Mouse (Mus musculus) liver, embryonic 14.5 days (tissue): ENCODE results near the gene Gpr35. TPM values are rescaled to one million over a fixed set of nuclear protein-coding genes. Genes with fewer than 3 reads are reported as not detected.

ENCODE experiments used
- ATAC-seq: fragments of 200-750 bp; cut with Nextera tagmentation; 2 replicates; pipeline ENCODE4 v1.8.0; 2017; ENCODE audit warnings: moderate number of reproducible peaks, mild to moderate bottlenecking, moderate library complexity; ENCODE audit not compliant: insufficient read depth
- DNase-seq, 3 experiments: peaks; one replicate each; pipeline ENCODE4 v3.0.0-alpha.2; 2012 to 2013; ENCODE audit warnings: low read depth in 3 of 3, low spot score in 3 of 3
- H3K27ac ChIP-seq: fragments of 300-500 bp; sonication (generic); 2 replicates; pipeline ENCODE4 v1.5.1; 2014; ENCODE audit warnings: moderate library complexity, mild to moderate bottlenecking, control low read depth, inconsistent platforms
- H3K27me3 ChIP-seq: fragments of 300-500 bp; sonication (generic); 2 replicates; pipeline ENCODE4 v1.6.1; 2014; ENCODE audit warnings: mild to moderate bottlenecking, low read length, moderate library complexity; ENCODE audit not compliant: control insufficient read depth, insufficient read depth
- H3K36me3 ChIP-seq: fragments of 300-500 bp; sonication (generic); replicated peaks from 2 replicates; pipeline ENCODE4 v1.6.1; 2014; ENCODE audit warnings: low read depth; ENCODE audit not compliant: control insufficient read depth, insufficient read depth
- H3K4me1 ChIP-seq, 2 experiments: fragments of 200-500 bp in 1 of 2; fragments of 300-500 bp in 1 of 2; sonication (generic) in 1 of 2; replicated peaks; 2 replicates each; pipeline ENCODE4 v1.6.1; 2012 to 2014; ENCODE audit warnings: antibody characterized with exemption in 1 of 2, inconsistent platforms in 1 of 2, low read length in 1 of 2; ENCODE audit not compliant: control insufficient read depth in 2 of 2, insufficient read depth in 2 of 2
- H3K4me2 ChIP-seq: fragments of 300-500 bp; sonication (generic); 2 replicates; pipeline ENCODE4 v1.6.1; 2014; ENCODE audit warnings: low read depth, mild to moderate bottlenecking, control low read depth, moderate library complexity
- H3K4me3 ChIP-seq, 2 experiments: fragments of 200-500 bp in 1 of 2; fragments of 300-500 bp in 1 of 2; sonication (generic) in 1 of 2; 2 replicates each; pipeline ENCODE4 v1.5.1; 2012 to 2014; ENCODE audit warnings: low read depth in 2 of 2, low read length in 2 of 2, mild to moderate bottlenecking in 2 of 2, control low read depth in 1 of 2, inconsistent platforms in 1 of 2, moderate library complexity in 1 of 2; ENCODE audit not compliant: insufficient read depth in 1 of 2
- H3K9ac ChIP-seq: fragments of 300-500 bp; sonication (generic); replicated peaks from 2 replicates; pipeline ENCODE4 v1.6.1; 2014; ENCODE audit warnings: mild to moderate bottlenecking, control low read depth, moderate library complexity
- H3K9me3 ChIP-seq: fragments of 300-500 bp; sonication (generic); 2 replicates; pipeline ENCODE4 v1.6.1; 2016; ENCODE audit warnings: low read length, mixed read lengths; ENCODE audit not compliant: control insufficient read depth
- CTCF ChIP-seq: IDR thresholded peaks from 2 replicates; pipeline ENCODE4 v1.5.1; 2016; ENCODE audit warnings: antibody characterized with exemption, low read depth, control low read depth
- EP300 ChIP-seq: IDR thresholded peaks from 2 replicates; pipeline ENCODE4 v1.6.1; 2016; ENCODE audit warnings: antibody characterized with exemption, low read depth
- WGBS: fragments of 180-500 bp; shearing (Covaris S2); extraction: QIAGEN DNeasy Blood & Tissue Kit; methylation state at CpG from one replicate; pipeline ENCODE4 v1.1.7; 2014; ENCODE audit not compliant: insufficient replicate concordance; 5-methylcytosine and 5-hydroxymethylcytosine counted together
- polyA plus RNA-seq, 2 experiments: library from polyadenylated mRNA; depleted of rRNA in 1 of 2; stranded (reverse) in 1 of 2; unstranded in 1 of 2; fragments of >200 nt; fragmentation: Nextera tagmentation in 1 of 2; extraction: Ambion mirVana in 1 of 2; gene quantifications; 2 replicates each; pipeline versions ENCODE4 v1.2.1 to v1.2.3; 2012 to 2014

The Gpr35 gene
- polyA plus RNA-seq, 2 experiments, result 0.40 to 0.76 TPM

DNA sequence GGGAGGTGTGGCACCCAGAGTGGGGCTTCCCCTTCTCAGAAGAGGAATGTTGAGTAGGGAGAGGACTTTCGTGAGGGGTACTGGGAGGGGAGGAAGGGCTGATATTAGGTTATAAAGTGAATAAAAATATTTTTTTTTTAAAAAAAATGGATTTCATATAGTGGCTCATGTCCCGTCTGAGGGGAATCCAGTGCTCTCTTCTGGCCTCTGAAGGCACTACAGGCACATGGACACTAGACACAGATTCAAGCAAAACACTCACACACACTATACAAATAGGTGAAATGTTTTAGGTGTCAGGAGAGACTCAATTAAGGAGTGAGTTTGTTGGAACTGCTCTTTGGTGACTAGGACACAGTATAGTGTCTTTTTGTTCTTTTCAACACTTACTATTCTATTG is 14.7 kb upstream of the Gpr35 start:
- TF ChIP-seq CTCF, result no peak
- TF ChIP-seq EP300, result no peak
- H3K4me3 ChIP-seq, result peak overlapping the region in 1 of 2 experiments; percentile 85; a peak in 2 of 4 replicates
- WGBS, result 48% methylated on average over 2 of the region's 2 CpGs
- no peak for ATAC-seq
- no peak overlapping the region for H3K27ac ChIP-seq
- H3K4me2 ChIP-seq, result peak overlapping the region; percentile 95
- peaks cover 3% of the 10 kb centered on the region; the same call in 1 of the 2 replicates for H3K36me3 ChIP-seq
- no peaks in the 10 kb centered on the region for H3K9me3 ChIP-seq
- H3K4me1 ChIP-seq, result peaks cover 15 to 19% of the 10 kb centered on the region in 2 experiments
- no peak for DNase-seq
- H3K27me3 ChIP-seq, result no peaks in the 10 kb centered on the region
- peak overlapping the region; percentile 34; the same call in 1 of the 2 replicates for H3K9ac ChIP-seq

GRCm38 (mm10) chr1:92936467-92936866 is 14.2 kb upstream of the Gpr35 start:
- H3K4me1 ChIP-seq, result peaks cover 15 to 19% of the 10 kb centered on the region in 2 experiments
- WGBS, result 68% methylated on average over 3 of the region's 3 CpGs
- H3K4me2 ChIP-seq, result peak overlapping the region; percentile 95; the same call in 1 of the 2 replicates
- H3K27me3 ChIP-seq, result no peaks in the 10 kb centered on the region
- ATAC-seq (no peak), DNase-seq (no peak)
- peaks cover 3% of the 10 kb centered on the region; the same call in 1 of the 2 replicates for H3K36me3 ChIP-seq
- no peak for TF ChIP-seq CTCF
- no peak overlapping the region for H3K9ac ChIP-seq
- no peak overlapping the region for H3K4me3 ChIP-seq
- H3K9me3 ChIP-seq, result no peaks in the 10 kb centered on the region
- H3K27ac ChIP-seq, result no peak overlapping the region

DNA sequence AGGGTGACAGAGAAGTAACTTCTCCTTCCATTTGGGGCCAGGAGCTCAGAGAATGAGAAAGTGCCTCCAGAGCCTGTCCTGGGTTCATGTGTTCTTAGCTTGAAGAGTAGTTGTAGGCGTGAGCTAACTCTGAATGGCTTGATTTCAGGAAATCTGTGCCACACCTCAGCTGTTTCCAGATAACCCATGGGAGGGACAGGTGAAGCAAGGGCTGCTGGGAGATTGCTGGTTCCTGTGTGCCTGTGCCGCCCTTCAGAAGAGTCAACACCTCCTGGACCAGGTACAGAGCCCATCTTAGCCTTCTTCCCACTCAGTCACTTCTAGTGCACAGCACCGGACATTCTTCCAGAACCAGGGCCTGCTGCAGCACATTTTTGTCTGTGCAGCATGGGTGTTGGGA is 12.9 kb upstream of the Gpr35 start:
- Histone ChIP-seq H3K36me3 (peaks cover 3% of the 10 kb centered on the region; the same call in 1 of the 2 replicates), H3K27me3 (no peaks in the 10 kb centered on the region), H3K27ac (no peak overlapping the region), H3K9ac (no peak overlapping the region), H3K9me3 (no peaks in the 10 kb centered on the region), H3K4me1 (peaks cover 15 to 19% of the 10 kb centered on the region in 2 experiments), H3K4me2 (no peak overlapping the region), H3K4me3 (no peak overlapping the region)
- ATAC-seq (no peak), DNase-seq (no peak)
- no peak for TF ChIP-seq CTCF
- no peak for TF ChIP-seq EP300
- 54% methylated on average over 3 of the region's 3 CpGs for WGBS

GRCm38 (mm10) chr1:92939746-92940145 is 10.9 kb upstream of the Gpr35 start:
- TF ChIP-seq CTCF, result no peak
- TF ChIP-seq EP300, result no peak
- no peak for ATAC-seq
- Histone ChIP-seq H3K9me3 (no peaks in the 10 kb centered on the region), H3K27ac (no peak overlapping the region), H3K36me3 (peaks cover 3% of the 10 kb centered on the region; the same call in 1 of the 2 replicates), H3K27me3 (no peaks in the 10 kb centered on the region), H3K4me1 (peaks cover 9 to 12% of the 10 kb centered on the region in 2 experiments), H3K9ac (no peak overlapping the region), H3K4me3 (no peak overlapping the region), H3K4me2 (no peak overlapping the region)
- 81% methylated on average over 4 of the region's 4 CpGs for WGBS
- DNase-seq, result no peak

- TF ChIP-seq EP300 (no peak), CTCF (no peak)
- no peak overlapping the region for H3K4me2 ChIP-seq
- H3K27ac ChIP-seq, result no peak overlapping the region
- H3K4me3 ChIP-seq, result no peak overlapping the region
- peaks cover 3% of the 10 kb centered on the region; the same call in 1 of the 2 replicates for H3K36me3 ChIP-seq
- ATAC-seq, result no peak
- no peaks in the 10 kb centered on the region for H3K9me3 ChIP-seq
- DNase-seq, result no peak
- H3K4me1 ChIP-seq, result no peaks in the 10 kb centered on the region
- 82% methylated on average over 19 of the region's 19 CpGs for WGBS
- H3K27me3 ChIP-seq, result no peaks in the 10 kb centered on the region
- no peak overlapping the region for H3K9ac ChIP-seq
These were observed 7.3 kb upstream of the Gpr35 start for GRCm38 (mm10) chr1:92943219-92943989.
